Mouse (Mus musculus) hindbrain, embryonic 13.5 days (tissue): ENCODE measurements at regions not wholly inside any gene's neighbourhood (a gene's known extent, or its start where the extent isn't known, plus 50 kb on each side); places are given as distances from the start of the nearest gene placed in this dataset.

Source experiments
- ATAC-seq: fragments of 200-750 bp; cut with Nextera tagmentation; 2 replicates; pipeline ENCODE4 v1.8.0; 2017; ENCODE audit warnings: moderate TSS enrichment; ENCODE audit not compliant: low FRiP score
- H3K27ac ChIP-seq: fragments of 300-500 bp; sonication (generic); 2 replicates; pipeline ENCODE4 v1.5.1; 2015; ENCODE audit warnings: inconsistent platforms, mild to moderate bottlenecking, moderate library complexity
- H3K27me3 ChIP-seq: fragments of 300-500 bp; sonication (generic); 2 replicates; pipeline ENCODE4 v1.6.1; 2015; ENCODE audit warnings: mild to moderate bottlenecking, inconsistent platforms
- H3K36me3 ChIP-seq: fragments of 300-500 bp; sonication (generic); 2 replicates; pipeline ENCODE4 v1.6.1; 2015; ENCODE audit warnings: mild to moderate bottlenecking, inconsistent platforms
- H3K4me1 ChIP-seq: fragments of 300-500 bp; sonication (generic); replicated peaks from 2 replicates; pipeline ENCODE4 v1.6.1; 2015; ENCODE audit warnings: inconsistent platforms
- H3K4me2 ChIP-seq: fragments of 300-500 bp; sonication (generic); 2 replicates; pipeline ENCODE4 v1.6.1; 2015; ENCODE audit warnings: inconsistent platforms, mild to moderate bottlenecking, moderate library complexity
- H3K4me3 ChIP-seq: fragments of 300-500 bp; sonication (generic); 2 replicates; pipeline ENCODE4 v1.5.1; 2015; ENCODE audit warnings: mild to moderate bottlenecking, inconsistent platforms
- H3K9ac ChIP-seq: fragments of 300-500 bp; sonication (generic); 2 replicates; pipeline ENCODE4 v1.6.1; 2015; ENCODE audit warnings: mild to moderate bottlenecking, inconsistent platforms
- H3K9me3 ChIP-seq: fragments of 300-500 bp; sonication (generic); 2 replicates; pipeline ENCODE4 v1.6.1; 2016; ENCODE audit warnings: inconsistent platforms
- WGBS: fragments of 180-500 bp; shearing (Covaris S2); methylation state at CpG from one replicate; pipeline ENCODE4 v1.1.7; 2015; 5-methylcytosine and 5-hydroxymethylcytosine counted together

DNA sequence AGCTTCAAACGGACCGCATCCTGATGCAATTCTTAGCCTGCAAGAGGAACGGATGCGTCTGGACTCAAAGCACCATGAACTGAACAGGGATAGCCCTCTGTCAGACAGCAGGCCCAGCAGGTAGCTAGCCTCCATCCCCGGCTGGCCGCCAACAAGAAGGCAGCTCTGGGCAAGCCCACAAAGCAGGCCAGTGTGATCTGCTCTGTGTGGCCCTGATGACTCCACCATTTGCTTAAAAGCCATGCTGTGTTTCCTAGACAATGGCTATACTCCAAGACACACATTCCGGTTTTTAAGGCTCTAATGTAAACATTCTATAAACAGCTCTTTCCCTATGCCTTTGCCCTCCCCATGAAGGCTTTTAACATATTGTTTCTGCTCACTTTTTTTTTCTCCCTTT is 313.8 kb upstream of the Clint1 start:
- Histone ChIP-seq H3K27ac (peak overlapping the region; percentile 52; the same call in 1 of the 2 replicates), H3K9me3 (no peaks in the 10 kb centered on the region), H3K4me1 (peaks cover 14% of the 10 kb centered on the region; the same call in 1 of the 2 replicates), H3K4me3 (no peak overlapping the region), H3K27me3 (no peaks in the 10 kb centered on the region), H3K36me3 (no peaks in the 10 kb centered on the region), H3K9ac (no peak overlapping the region), H3K4me2 (no peak overlapping the region)
- 44% methylated on average over 7 of the region's 7 CpGs for WGBS
- ATAC-seq, result no peak

DNA sequence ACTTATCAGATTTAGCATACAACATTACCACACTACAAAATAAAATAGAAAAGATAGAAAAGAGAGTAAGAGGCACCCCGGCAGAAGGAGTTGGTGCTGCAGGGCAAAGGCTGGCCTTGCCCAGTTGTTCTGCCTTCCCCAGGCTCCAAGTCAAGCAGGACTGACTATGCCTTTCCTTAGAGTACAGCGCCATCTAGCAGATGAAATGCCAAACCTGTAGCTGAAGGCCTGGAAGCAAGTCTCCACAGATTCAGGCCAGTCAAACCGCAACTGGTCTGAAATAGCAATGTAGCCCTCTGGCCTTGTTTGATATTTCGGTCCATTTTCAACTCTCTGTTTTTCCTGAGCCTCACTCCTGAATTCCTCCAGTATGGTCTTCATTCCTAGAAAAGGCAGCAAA is 312.4 kb upstream of the Clint1 start:
- Histone ChIP-seq H3K9me3 (no peaks in the 10 kb centered on the region), H3K4me2 (no peak overlapping the region), H3K4me1 (peaks cover 14% of the 10 kb centered on the region; the same call in 1 of the 2 replicates), H3K36me3 (no peaks in the 10 kb centered on the region), H3K9ac (no peak overlapping the region), H3K27me3 (no peaks in the 10 kb centered on the region), H3K4me3 (no peak overlapping the region), H3K27ac (no peak overlapping the region)
- peak; percentile 43; the same call in 1 of the 2 replicates for ATAC-seq
- 44% methylated on average over 4 of the region's 4 CpGs for WGBS

DNA sequence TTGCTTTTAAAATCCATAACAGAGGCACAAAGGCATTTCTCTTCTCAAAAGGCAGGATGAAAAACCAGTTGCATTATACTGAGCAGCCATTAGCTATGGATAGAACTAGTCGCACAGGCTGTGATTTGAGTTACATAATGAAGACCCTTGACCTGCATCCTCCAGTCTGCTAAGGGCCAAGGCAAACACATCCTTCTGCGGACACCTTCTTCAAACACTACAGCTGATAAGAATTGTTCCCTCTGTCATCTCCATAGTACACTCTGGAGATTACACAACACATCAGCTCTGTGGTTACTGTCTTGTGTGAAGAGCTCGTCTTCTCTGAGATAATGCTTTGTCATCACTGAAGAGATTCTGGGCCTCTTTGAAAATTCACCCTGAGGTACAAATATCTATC is 307.3 kb upstream of the Clint1 start:
- H3K4me3 ChIP-seq, result no peak overlapping the region
- no peak for ATAC-seq
- peaks cover 11% of the 10 kb centered on the region; the same call in 1 of the 2 replicates for H3K4me1 ChIP-seq
- H3K27ac ChIP-seq, result no peak overlapping the region
- WGBS, result 92% methylated on average over 3 of the region's 3 CpGs
- no peaks in the 10 kb centered on the region for H3K9me3 ChIP-seq
- H3K27me3 ChIP-seq, result no peaks in the 10 kb centered on the region
- H3K36me3 ChIP-seq, result no peaks in the 10 kb centered on the region
- no peak overlapping the region for H3K4me2 ChIP-seq
- H3K9ac ChIP-seq, result no peak overlapping the region

DNA sequence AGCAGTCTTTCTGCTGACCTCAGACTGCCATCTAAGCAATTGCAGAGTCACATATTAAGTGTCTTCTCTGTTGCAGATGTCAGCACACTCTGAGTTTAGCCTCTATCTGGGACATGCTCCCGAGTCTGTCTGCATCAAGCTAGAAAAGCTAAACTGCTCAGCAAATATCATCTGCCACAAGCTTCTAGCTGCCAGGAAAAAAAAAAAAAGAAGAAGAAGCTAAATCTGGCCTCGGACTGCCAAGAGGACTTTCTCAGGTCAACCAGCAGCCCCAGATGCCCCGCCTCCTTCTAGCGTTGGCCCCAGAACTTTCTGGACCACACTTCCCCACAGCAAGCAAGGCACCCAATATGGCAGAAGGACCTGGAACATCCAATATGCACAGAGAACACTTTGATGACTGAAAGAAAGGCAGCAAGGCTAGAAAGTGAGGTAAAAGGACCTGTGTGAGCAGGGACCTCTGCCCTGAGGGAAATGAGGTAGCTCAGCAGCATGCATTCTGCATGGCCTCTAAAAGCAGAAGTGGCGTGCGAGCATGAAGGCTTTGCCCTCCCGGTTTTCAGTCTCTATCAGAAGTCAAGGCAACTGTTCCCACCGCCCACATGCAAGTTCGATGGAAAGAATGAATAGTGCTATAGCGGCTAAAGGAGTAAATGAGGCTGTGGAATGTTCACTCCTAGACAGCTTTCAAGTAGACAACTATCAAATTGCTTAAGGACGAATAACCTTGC is 305.8 kb upstream of the Clint1 start:
- WGBS, result 87% methylated on average over 11 of the region's 11 CpGs

DNA sequence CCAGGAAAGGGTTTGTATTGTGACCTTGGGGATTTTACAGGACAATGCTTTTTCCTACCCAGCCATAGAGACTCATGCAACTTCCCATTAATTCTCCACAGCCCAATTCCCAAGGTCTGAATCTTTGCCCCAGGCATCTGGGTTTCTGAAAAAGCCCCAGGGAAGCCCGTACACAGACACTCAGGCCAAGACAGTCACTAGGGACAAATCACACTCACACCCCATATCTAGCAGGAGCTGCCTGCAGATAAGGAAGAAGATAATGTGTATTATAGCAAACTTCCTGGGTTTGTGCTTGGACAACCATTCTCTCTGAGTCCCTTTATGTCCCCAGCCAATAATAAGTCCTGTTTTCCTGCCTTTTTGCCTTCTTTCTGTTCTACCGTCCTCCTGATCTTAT is 305.0 kb upstream of the Clint1 start:
- Histone ChIP-seq H3K4me3 (no peak overlapping the region), H3K27me3 (no peaks in the 10 kb centered on the region), H3K9ac (no peak overlapping the region), H3K36me3 (no peaks in the 10 kb centered on the region), H3K4me1 (peaks cover 22% of the 10 kb centered on the region; the same call in 1 of the 2 replicates), H3K9me3 (no peaks in the 10 kb centered on the region), H3K27ac (no peak overlapping the region), H3K4me2 (no peak overlapping the region)
- 79% methylated on average over 2 of the region's 2 CpGs for WGBS
- no peak for ATAC-seq

More for the DNA sequence above, 305.8 kb upstream of the Clint1 start:
- Histone ChIP-seq H3K4me2 (no peak overlapping the region), H3K27ac (no peak overlapping the region), H3K9me3 (no peaks in the 10 kb centered on the region), H3K36me3 (no peaks in the 10 kb centered on the region), H3K4me3 (no peak overlapping the region), H3K4me1 (peaks cover 22% of the 10 kb centered on the region; the same call in 1 of the 2 replicates), H3K9ac (no peak overlapping the region), H3K27me3 (no peaks in the 10 kb centered on the region)
- ATAC-seq, result no peak

DNA sequence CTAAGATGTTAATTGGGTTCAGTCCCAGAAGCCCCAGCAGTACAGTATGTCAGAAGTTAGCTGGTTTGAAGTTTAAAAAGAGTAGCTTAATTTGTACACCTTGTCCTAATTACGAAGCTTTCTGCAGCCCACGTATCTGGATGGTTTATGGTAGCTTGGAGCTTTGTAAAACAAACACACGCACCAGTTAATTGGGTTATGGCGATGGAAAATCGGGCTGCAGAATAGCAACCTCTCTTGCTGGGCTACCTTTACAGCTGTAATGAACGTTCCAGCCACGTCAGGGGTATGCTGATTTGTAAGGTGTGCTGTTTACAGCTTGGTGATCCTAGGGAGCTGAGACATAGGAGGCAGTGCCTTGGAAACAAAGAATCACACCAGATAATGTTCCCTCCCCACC is 301.5 kb upstream of the Clint1 start:
- H3K4me2 ChIP-seq, result no peak overlapping the region
- no peaks in the 10 kb centered on the region for H3K9me3 ChIP-seq
- peaks cover 22% of the 10 kb centered on the region; the same call in 1 of the 2 replicates for H3K4me1 ChIP-seq
- 56% methylated on average over 7 of the region's 7 CpGs for WGBS
- H3K27me3 ChIP-seq, result no peaks in the 10 kb centered on the region
- ATAC-seq, result no peak
- no peak overlapping the region for H3K9ac ChIP-seq
- H3K36me3 ChIP-seq, result no peaks in the 10 kb centered on the region
- H3K27ac ChIP-seq, result 0 out of 2 replicates have a peak overlapping the region, but pooled peaks have one; percentile 42
- H3K4me3 ChIP-seq, result no peak overlapping the region

DNA sequence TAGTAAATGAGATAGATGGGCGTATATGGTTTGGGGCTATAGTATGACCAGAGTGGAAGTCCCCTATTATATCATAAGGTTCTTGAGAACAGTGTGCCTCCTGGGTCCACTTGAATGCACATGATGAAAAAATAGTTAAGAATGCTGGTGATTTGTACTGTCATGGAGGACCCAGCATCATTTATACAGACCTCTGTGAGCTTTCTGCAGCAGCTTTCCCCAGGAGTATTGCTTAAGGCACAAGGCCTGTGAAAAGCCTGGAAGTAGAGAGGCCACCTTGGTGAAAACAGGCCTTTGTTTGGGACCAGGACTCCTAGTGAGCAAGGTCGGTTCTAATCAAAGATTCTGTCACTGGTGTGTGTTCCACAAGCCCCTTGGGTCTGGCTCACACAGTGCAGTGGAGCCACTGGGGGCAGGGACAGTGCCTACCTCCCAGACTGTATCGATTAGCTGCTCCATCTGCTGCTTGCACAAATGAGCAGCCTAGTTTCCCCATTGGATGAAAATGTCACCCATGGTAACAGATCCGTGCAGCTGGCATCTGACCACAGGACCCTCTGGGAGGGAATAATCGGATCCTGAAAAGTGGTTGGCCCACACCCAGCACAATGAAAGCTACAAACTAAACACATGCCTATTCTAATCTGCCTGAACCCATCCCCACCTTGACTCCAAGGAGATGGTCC is 274.2 kb upstream of the Clint1 start:
- H3K27me3 ChIP-seq, result no peaks in the 10 kb centered on the region
- H3K27ac ChIP-seq, result peak overlapping the region; percentile 20
- no peak overlapping the region for H3K9ac ChIP-seq
- WGBS, result 25% methylated on average over 5 of the region's 5 CpGs
- H3K36me3 ChIP-seq, result no peaks in the 10 kb centered on the region
- no peaks in the 10 kb centered on the region for H3K9me3 ChIP-seq
- ATAC-seq, result peak; percentile 90
- peaks cover 11% of the 10 kb centered on the region for H3K4me1 ChIP-seq
- no peak overlapping the region for H3K4me2 ChIP-seq
- H3K4me3 ChIP-seq, result no peak overlapping the region

DNA sequence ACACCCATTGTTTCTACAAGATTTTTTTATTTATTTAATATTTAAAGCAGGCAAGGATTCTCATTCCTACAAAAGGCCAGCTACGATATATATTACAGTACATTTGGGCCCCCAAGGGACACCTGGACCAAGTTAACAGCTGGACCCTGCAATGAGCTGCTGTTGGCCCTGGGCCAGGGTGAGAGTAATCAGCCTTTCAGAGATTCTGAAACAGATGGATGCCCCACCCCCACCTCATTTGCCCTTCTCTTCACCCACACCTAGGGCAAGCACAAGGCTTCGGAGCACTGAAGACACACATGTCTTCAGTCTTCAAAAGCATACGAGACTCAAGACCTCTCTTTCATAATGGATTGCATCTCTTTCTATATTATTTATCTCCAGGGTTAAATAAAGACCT is 259.5 kb upstream of the Clint1 start:
- WGBS, result 44% methylated on average over 3 of the region's 3 CpGs
- Histone ChIP-seq H3K27ac (peak overlapping the region; percentile 58; the same call in 1 of the 2 replicates), H3K4me3 (no peak overlapping the region), H3K4me2 (no peak overlapping the region), H3K9me3 (no peaks in the 10 kb centered on the region), H3K9ac (no peak overlapping the region), H3K27me3 (no peaks in the 10 kb centered on the region), H3K36me3 (no peaks in the 10 kb centered on the region), H3K4me1 (peaks cover 20% of the 10 kb centered on the region)
- ATAC-seq, result no peak

DNA sequence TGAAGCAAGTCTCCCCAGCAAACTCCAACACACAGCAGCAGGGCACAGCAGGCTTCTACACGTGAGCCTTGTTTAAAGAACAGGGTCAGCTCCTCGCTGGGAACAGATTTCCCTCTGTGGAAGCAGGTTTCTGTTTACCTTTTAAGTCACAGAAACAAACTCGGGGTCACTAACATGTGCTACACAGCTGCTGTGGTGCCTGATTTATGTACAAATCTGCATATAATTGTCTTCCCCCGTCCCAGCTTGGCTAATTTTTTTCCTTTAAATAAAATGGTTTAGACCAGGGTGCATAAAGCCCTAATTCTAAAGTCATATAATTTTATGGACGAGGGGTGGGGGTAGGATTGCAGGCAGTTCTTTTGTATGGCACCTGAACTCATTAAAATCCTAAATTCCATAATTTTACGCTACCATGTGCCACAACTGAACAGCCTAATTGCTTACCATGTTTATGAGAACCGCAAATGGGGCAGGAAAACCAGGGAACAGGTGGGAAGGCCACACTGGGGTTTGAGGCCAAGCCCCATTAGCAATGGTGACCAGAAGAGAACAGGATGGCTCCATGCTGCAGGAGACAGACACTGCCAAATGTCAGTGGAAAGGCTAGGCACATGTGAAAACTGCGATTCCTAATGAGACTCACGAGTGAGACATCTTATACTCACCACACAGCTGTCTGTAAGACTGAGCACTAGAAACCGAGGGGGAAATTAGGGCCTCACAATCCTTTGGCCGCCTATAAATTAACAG is 258.8 kb upstream of the Clint1 start:
- peaks cover 20% of the 10 kb centered on the region for H3K4me1 ChIP-seq
- WGBS, result 54% methylated on average over 11 of the region's 11 CpGs
- peak overlapping the region; percentile 58 for H3K27ac ChIP-seq
- no peak for ATAC-seq
- H3K27me3 ChIP-seq, result no peaks in the 10 kb centered on the region
- no peak overlapping the region for H3K4me3 ChIP-seq
- no peak overlapping the region; the same call in 1 of the 2 replicates for H3K9ac ChIP-seq
- H3K4me2 ChIP-seq, result no peak overlapping the region
- no peaks in the 10 kb centered on the region for H3K9me3 ChIP-seq
- no peaks in the 10 kb centered on the region for H3K36me3 ChIP-seq

DNA sequence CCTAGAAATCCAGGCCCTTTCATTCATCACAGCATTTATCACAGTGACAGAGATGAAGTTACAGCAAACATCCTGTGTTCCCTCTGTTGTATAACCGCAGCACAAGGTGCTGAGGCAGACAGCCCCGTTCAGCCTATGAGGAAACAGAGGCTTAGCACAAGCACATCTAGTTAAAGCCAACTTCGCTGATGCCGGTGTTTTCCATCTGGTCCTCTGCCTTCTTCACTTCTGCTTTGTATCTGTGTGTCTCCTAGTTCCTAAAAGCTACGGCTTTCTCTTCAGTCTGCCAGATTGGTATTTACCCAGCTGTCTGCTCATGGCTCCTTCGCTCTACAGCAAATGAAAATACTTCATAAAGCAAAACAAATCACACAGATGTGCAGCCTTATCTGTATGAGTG is 256.5 kb upstream of the Clint1 start:
- Histone ChIP-seq H3K9me3 (no peaks in the 10 kb centered on the region), H3K27me3 (no peaks in the 10 kb centered on the region), H3K4me3 (no peak overlapping the region), H3K36me3 (no peaks in the 10 kb centered on the region), H3K9ac (no peak overlapping the region), H3K27ac (no peak overlapping the region), H3K4me2 (no peak overlapping the region), H3K4me1 (peaks cover 20% of the 10 kb centered on the region)
- WGBS, result 83% methylated on average over 6 of the region's 6 CpGs
- no peak for ATAC-seq

DNA sequence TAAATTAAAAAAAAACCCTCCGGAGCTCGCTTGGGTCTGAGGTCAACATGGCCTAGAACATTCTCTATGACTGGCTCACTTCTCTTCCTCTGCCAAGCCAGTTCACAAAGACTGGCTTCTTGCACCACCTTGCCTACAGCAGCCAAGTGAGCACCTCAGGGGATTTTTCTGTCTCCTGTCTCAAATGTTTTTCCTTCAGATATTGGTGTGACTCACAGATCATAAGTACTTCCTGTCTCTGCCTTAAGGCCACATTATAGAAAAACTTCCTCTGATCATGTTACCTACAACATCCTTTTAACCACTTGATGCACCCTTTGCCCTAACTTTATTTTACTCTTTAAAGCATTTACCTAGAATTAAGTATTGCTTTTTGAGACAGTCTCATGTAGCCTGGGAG is 230.0 kb upstream of the Clint1 start:
- Histone ChIP-seq H3K4me1 (no peaks in the 10 kb centered on the region), H3K9ac (no peak overlapping the region), H3K27me3 (no peaks in the 10 kb centered on the region), H3K4me2 (no peak overlapping the region), H3K4me3 (no peak overlapping the region), H3K36me3 (no peaks in the 10 kb centered on the region), H3K27ac (no peak overlapping the region), H3K9me3 (no peaks in the 10 kb centered on the region)
- no peak for ATAC-seq
- 89% methylated on average over 2 of the region's 2 CpGs for WGBS

DNA sequence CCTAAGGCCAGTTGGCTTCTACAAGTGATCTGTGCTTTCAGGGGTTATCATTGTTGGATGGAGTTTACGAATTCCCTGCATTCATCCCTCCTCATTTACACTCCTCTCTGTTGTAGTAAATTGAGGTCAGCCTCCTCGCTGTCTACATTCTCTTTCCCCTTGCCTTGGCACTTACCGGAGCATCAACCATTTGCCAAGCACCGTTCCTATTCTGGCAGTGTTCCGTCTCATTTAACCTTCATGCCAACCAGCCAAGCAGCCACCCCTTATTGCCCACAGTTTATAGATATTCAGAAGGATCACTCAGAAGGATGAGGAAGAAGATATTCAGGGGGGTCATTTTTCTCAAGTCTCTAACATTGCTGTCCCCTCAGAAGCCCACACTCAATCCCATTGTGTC is 229.2 kb upstream of the Clint1 start:
- 84% methylated on average over 5 of the region's 5 CpGs for WGBS
- Histone ChIP-seq H3K4me2 (no peak overlapping the region), H3K9me3 (no peaks in the 10 kb centered on the region), H3K4me3 (no peak overlapping the region), H3K4me1 (no peaks in the 10 kb centered on the region), H3K36me3 (no peaks in the 10 kb centered on the region), H3K27ac (no peak overlapping the region), H3K27me3 (no peaks in the 10 kb centered on the region), H3K9ac (no peak overlapping the region)
- no peak for ATAC-seq
